Mouse (Mus musculus) urinary bladder, postnatal 36 days (tissue): ENCODE measurements at regions not wholly inside any gene's neighbourhood (a gene's known extent, or its start where the extent isn't known, plus 50 kb on each side); places are given as distances from the start of the nearest gene placed in this dataset.
"Not testable (repeated sequence)": the region's sequence is repeated elsewhere in the genome, so short reads cannot be mapped to it uniquely, and the experiment has no call there.

Source experiments
- DNase-seq, 2 experiments: peaks; one replicate each; pipeline ENCODE4 v3.0.0; 2022; ENCODE audit warnings: low spot score in 2 of 2, mixed read lengths in 1 of 2

- DNase-seq, result no peak
These were observed 158.3 kb upstream of the Ptprz1 start for GRCm38 (mm10) chr6:22716864-22717557.

GRCm38 (mm10) chr6:22716144-22716856, 159.0 kb upstream of the Ptprz1 start:
- no peak for DNase-seq

GRCm38 (mm10) chr6:22698187-22698586, 177.1 kb upstream of the Ptprz1 start:
- no peak for DNase-seq

GRCm38 (mm10) chr6:22688678-22689126, 186.6 kb upstream of the Ptprz1 start:
- no peak for DNase-seq

- DNase-seq, result no peak
These were observed 200.7 kb upstream of the Ptprz1 start for GRCm38 (mm10) chr6:22674586-22674929.

GRCm38 (mm10) chr6:22673919-22674585, 201.2 kb upstream of the Ptprz1 start:
- no peak for DNase-seq

GRCm38 (mm10) chr6:22671524-22671923, 203.8 kb upstream of the Ptprz1 start:
- no peak for DNase-seq

GRCm38 (mm10) chr6:22668190-22668975, 206.9 kb upstream of the Ptprz1 start:
- no peak for DNase-seq

GRCm38 (mm10) chr6:22657401-22657800, 217.9 kb upstream of the Ptprz1 start:
- DNase-seq, result not testable (repeated sequence)

GRCm38 (mm10) chr6:22640100-22640499, 235.2 kb upstream of the Ptprz1 start:
- DNase-seq, result no peak

- DNase-seq, result no peak
These were observed 240.2 kb upstream of the Ptprz1 start for GRCm38 (mm10) chr6:22635141-22635540.

- no peak for DNase-seq
These were observed 240.6 kb upstream of the Ptprz1 start for GRCm38 (mm10) chr6:22634740-22635139.

- DNase-seq, result no peak
These were observed 235.5 kb upstream of the Fam3c start for GRCm38 (mm10) chr6:22591592-22591991.

- no peak for DNase-seq
These were observed 228.8 kb upstream of the Fam3c start for GRCm38 (mm10) chr6:22584851-22585250.

- no peak for DNase-seq
These were observed 216.9 kb upstream of the Fam3c start for GRCm38 (mm10) chr6:22572925-22573324.

- DNase-seq, result no peak
These were observed 211.8 kb upstream of the Fam3c start for GRCm38 (mm10) chr6:22567891-22568290.

- DNase-seq, result no peak
These were observed 192.5 kb upstream of the Fam3c start for GRCm38 (mm10) chr6:22548296-22549245.

GRCm38 (mm10) chr6:22541603-22542002, 185.6 kb upstream of the Fam3c start:
- DNase-seq, result no peak

GRCm38 (mm10) chr6:22538254-22538653, 182.2 kb upstream of the Fam3c start:
- no peak for DNase-seq

GRCm38 (mm10) chr6:22524384-22524783, 168.3 kb upstream of the Fam3c start:
- DNase-seq, result no peak
